Mouse (Mus musculus) erythroblast, adult 5-6 weeks (primary cell): ENCODE measurements around the gene Tmprss7. TPM values are rescaled to one million over a fixed set of nuclear protein-coding genes. Genes with fewer than 3 reads are reported as not detected.

Experiments used
- ATAC-seq: replicated peaks from 2 replicates; pipeline ENCODE4 v1.8.0; 2016; ENCODE audit warnings: moderate number of reproducible peaks, mild to moderate bottlenecking, moderate TSS enrichment, inconsistent platforms; ENCODE audit not compliant: poor library complexity, low FRiP score, severe bottlenecking
- total RNA-seq, 2 experiments: library from RNA; stranded (forward) in 1 of 2; stranded (reverse) in 1 of 2; fragments of 150-400 nt in 1 of 2; fragments of 200-764, 138-1000 nt in 1 of 2; gene quantifications; 2 replicates each; pipeline versions ENCODE4 v1.2.3 to v1.2.4; 2015 to 2017; ENCODE audit warnings: low replicate concordance in 2 of 2

Tmprss7 gene
- total RNA-seq, 2 experiments from 2014 or later, result not detected

DNA sequence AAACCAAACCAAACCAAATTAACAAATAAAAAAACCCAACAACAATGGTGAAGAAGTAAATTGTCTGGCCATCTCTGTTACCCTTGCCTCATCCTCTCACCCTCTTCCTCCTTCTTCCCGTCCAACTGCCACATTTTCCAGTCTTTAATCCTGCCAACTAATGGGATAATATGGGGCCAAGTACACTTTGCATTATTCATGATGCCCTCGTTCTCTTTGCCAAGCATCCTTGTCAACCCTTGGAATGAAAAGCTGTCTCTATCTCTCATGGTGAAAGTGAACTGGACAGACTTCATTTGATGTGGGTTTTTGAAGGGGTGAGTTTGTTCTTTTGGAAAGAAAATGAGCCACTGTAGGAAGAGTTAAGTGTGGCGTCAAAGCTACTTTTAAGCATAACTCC, 607 bp downstream of the Tmprss7 start:
- no peak for ATAC-seq

- ATAC-seq, result no peak
Measured at GRCm38 (mm10) chr16:45690178-45690577, 3.3 kb downstream of the Tmprss7 start.

DNA sequence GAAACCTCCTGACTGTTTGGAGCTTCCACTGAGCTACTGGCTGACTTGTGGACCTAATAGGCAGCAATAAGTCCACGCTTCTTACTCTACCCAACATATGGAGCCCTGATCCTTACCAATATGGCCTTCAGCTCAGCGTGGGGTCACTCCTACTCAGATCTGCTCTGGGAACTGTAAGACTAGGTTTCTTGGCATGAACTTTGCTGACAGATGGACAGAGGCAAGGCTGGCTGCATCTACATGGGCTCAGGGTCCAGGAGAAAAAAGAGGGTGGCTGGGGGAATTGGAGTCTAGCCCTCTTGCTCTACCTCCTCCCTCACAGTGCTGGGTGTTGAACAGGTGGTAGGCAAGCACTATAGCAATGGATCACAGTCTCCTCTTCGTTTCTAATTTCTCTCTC, 6.6 kb downstream of the Tmprss7 start:
- no peak for ATAC-seq

- no peak for ATAC-seq
Measured at GRCm38 (mm10) chr16:45685295-45685694, 8.2 kb downstream of the Tmprss7 start.

DNA sequence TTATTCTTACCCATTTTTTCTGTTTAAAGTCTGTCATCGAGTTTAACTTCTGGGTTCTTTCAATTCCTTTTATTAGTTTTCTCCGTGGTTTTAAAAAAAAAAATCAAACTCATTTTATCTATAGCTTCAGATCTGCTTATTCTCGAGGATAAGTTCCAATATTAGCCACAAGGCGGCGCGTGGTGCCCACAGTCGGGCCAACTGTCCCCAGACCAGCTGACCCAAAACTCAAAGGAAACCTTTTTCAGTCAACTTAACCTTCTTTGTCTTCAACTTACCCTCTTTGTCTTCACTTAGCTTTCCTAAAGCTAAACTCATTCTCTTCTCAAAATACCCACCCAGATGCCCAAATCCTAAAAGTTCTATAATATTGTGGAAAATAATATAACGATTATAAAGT, 8.6 kb downstream of the Tmprss7 start:
- ATAC-seq, result no peak

DNA sequence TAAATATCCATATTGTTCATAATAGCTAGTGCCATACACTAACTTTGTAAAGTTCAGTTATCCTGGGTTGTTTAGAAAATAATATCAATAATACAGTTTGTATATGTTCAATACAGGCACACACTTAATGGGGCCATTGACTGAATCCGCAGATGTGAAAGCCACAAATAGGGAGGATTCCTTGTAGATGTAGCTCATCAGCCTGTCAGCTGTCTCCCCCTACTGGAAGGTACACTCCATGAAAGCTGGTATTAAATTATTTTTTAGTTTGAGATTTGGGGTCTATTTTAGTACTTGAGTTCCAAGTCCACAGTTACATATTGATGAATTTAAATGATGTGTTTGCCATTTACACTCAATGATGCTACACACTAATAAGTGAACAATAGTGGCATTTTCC, 17.0 kb downstream of the Tmprss7 start:
- no peak for ATAC-seq

- no peak for ATAC-seq
Measured at GRCm38 (mm10) chr16:45670005-45670404, 23.5 kb downstream of the Tmprss7 start.

DNA sequence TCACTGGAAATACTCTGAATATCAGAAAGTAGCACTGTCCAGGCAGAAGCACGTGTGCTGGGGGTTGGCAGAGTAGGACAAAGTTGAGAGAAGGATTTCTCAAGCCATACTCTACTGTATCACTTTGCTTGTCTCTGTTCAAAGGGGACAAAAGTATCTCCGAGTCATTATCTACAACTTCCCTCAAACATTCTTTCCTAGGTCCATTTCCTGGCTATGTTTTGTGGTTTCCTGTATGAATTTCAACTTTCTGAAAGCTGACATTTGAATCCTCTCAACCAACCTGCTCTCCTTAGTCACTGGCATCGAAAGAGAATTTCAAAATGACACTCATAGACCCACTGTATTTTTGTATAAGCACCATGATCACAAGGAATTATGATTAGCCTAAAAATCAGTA, 25.3 kb downstream of the Tmprss7 start:
- ATAC-seq, result no peak

DNA sequence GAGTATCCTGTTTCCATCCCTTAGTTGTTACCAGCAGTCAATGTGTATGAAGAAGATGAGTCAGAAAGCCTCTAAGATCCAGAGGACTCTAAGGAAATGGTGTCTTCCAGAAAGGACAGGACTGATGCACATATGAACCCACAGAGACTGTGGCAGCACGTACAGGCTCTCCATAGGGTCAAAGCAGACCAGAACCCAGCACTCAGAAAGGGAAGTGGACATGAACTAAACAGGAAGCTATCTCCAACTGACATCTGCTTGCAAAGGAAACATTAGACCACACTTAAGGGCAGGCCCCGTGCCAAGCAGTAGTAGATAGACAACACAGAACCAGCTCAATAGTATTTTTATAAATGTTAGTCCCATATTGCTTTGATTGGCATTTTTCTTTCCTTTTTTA, 27.3 kb downstream of the Tmprss7 start:
- ATAC-seq, result no peak

DNA sequence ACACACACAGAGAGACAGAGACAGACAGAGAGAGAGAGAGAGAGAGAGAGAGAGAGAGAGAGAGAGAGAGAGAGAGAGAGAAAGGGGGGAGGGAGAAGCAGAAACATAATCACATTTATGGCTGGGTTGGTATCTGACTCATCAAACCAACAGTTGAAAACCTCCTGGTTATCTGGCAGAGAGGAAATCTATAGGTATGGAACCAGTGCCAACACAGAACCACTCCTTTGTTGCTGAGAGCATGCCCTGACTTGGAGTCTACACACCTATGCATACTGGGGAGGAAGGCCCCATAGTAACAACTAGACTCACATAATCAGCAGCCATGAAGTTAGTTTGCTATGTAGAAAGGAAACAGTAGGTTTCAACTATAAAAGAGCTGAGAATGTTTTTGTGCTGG, 31.1 kb downstream of the Tmprss7 start:
- ATAC-seq, result no peak

GRCm38 (mm10) chr16:45659596-45659995, 33.9 kb downstream of the Tmprss7 start:
- no peak for ATAC-seq

GRCm38 (mm10) chr16:45658248-45658647, 35.2 kb downstream of the Tmprss7 start:
- ATAC-seq, result no peak

DNA sequence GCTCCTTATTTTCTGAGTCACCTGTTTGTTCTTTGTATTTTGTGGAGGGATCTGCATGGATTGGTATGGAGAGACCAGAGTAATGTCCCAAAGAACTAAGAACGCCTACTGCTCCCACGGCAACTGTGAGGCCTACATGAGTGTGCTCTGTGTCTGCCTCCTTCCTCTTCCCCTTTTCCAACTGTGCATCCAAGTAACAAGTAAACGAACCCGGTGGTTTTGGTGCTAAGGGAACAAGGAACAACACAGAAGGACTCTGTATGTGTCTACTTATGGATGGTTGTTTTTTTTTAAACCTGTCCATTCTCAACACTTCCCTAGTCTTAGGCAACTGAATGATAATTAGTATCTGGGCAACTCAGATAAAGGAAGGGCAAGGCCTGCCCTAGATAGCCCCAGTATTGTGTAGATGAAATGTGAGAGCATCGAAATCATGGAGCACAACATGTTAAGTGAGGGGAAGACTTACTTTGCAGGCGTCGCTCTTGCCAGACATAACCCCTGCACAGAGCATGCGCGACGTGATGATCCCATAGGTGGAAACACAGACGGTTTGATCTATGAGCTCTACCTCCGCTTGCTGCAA, 35.8 kb downstream of the Tmprss7 start:
- ATAC-seq, result no peak

- no peak for ATAC-seq
Measured at GRCm38 (mm10) chr16:45654465-45654864, 39.0 kb downstream of the Tmprss7 start.

- no peak for ATAC-seq
Measured at GRCm38 (mm10) chr16:45653934-45654332, 39.5 kb downstream of the Tmprss7 start, which contains the start of gene BC016579. Gene BC016579, minus strand, starts transcription at chr16:45654068.

DNA sequence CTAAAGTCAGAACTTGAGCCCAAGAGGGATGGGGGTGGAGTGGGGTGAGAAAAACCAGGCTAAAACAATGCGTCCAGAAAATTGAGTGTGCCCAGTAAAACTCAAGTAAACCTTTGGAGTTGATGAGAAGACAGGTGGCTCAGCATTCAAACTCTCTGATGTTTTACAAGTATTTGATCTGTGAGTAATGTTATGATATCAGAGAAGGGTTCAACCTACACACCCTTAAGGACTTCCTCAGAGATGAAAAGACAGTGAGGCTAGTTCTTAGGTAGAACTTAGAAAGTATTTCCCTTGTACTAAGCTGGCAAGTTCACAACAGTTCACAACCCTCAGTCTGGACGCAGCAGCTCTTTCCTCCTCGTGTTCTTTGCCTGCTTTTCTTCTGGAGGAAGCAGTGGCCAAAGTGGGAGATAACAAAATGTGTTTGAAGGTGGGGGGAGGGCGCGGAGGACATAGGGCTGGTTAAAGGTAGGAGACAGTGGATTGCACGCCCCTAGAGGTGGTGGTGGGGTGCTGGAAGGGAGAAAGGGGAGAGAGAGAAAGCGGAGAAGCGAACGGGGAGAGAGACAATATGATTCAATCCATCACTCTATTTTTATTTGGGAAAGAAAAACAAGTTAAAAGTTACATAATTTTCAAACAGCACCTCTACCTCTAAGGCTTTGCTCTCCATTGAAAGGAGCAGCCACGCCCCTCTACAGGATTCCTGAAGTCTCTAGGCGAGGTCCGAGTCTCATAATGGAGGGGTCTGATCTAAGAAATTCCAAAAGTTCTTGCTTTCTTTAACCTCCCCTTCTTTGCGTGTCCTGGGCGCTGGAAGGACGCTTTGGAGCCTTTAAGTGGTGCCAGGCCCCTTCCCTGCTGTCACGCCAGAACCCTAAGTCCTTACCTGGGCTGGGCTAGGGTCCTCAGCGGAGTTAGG, 40.2 kb downstream of the Tmprss7 start:
- ATAC-seq, result no peak

DNA sequence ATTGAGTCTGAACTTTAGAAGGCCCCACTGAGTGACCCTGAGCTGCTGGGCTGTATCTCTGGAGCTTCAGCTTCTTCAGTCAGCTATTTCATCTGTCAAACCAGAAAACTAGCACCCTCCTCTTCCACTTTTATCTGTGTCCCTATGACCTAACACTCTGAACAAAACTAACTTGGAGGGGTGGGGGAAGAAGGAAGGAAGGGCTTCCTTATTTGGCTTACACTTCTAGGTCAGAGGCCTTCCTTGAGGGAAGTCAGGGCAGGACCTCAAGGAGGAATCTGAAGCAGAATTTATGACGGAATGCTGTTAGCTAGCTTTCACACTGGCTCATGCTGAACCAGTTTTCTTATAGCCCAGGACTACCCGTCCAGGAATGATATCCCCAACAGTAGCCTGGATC, 42.0 kb downstream of the Tmprss7 start:
- no peak for ATAC-seq

DNA sequence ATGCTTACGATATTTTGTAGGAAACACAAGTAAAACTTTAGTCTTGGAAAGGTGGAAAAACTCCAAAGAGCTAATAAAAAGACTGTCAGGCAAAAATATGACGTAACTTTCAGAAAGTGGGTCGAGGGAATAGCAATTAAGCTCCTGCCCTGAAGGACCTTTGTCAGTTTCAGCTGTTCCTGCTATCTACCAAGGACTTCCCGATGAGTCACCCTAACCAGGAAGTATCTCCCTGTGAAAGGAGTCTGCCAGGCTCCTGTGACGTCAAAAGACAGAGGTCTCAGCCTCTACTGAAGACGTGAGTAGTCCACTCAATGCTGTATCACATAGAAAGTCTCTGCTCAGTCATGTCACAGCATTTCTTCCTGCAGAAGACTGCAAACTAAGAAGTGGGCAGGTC, 49.1 kb downstream of the Tmprss7 start:
- ATAC-seq, result no peak

GRCm38 (mm10) chr16:45643944-45644343, 49.5 kb downstream of the Tmprss7 start:
- no peak for ATAC-seq

- ATAC-seq, result no peak
Measured at GRCm38 (mm10) chr16:45641301-45641700, 52.2 kb downstream of the Tmprss7 start.

DNA sequence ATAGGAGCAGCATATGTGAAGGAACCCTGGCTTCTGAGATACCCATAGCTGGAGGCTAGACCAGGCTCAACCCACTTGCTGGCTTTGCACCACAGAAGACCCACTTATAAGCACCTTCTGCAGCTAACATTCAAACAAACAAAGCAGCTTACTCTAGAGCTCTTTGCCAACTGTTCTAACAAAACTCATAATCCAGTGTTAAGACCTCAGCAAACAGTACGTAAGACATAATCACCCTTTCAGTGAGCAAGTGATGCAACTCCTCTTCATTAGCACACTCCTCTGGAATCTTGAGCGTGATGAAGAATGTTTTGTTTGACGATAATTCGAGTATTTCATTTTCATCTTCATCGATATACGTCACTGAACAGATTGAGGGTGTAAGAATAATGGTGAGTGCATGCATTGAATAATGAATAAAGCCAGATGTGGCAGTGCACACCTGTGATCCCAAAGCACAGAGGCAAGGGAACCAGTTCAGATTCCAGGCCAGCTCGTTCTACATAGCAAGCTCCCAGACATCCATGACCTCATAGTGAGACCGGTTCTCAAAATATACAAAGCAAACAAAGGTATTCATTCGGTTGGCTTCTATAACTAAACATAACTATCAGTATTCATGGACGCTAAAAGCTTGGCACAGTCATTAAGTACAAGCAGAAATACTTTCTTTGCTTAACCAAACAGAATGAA, 53.2 kb downstream of the Tmprss7 start:
- no peak for ATAC-seq
